Mouse (Mus musculus): ENCODE results near the gene Snd1.

- TF ChIP-seq CTCF (IDR thresholded peaks at IDR 0.05; ENCODE audit: extremely low read depth, insufficient read depth, low read length) = no peak
- no peak for TF ChIP-seq POLR2A (IDR thresholded peaks at IDR 0.05; ENCODE audit: extremely low read depth, insufficient read depth, low read length)
These were observed 11.5 kb downstream of the Snd1 start for GRCm38 (mm10) chr6:28486471-28486870.
